Mouse (Mus musculus) left cerebral cortex, adult 8-10 months (tissue): ENCODE results near the gene Coa6. TPM values are rescaled to one million over a fixed set of nuclear protein-coding genes. Genes with fewer than 3 reads are reported as not detected.
A peak's percentile ranks its signal among the peaks of the same experiment; 100 is the strongest.
"Not testable (repeated sequence)": the region's sequence is repeated elsewhere in the genome, so short reads cannot be mapped to it uniquely, and the experiment has no call there.

Source experiments
- DNase-seq, 2 experiments: peaks; one replicate each; pipeline ENCODE4 v3.0.0; 2022; ENCODE audit warnings: low spot score in 2 of 2
- total RNA-seq, 4 experiments: library from RNA; stranded (reverse); gene quantifications; 2 replicates each; pipeline ENCODE4 v1.2.4; 2022

The Coa6 gene
- total RNA-seq = 10 to 100 TPM; 21.5 to 28.3 (median 24.5) TPM

GRCm38 (mm10) chr8:126422174-126422919 lies at the start of gene Coa6:
Gene Coa6, plus strand, starts transcription at chr8:126422515.
- peak; percentile 96 for DNase-seq

DNA sequence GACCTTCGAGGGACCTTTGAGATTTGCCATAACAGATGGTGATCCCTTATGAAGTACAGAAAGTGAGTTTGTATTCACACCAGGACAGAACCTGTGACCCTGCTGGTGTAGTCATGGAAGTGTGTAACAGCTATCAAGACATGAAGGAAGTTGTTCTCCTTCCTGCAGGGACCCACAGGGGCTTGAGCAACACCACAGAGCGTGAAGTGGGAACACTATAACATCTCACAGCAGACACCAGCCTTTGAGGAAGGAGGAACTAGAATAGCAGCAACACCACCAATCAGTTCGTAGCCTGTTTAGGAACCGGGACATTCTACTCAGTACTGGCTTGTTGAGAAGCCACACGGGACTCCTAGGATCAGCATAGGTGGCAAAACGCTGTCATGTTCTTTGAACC lies 42.7 kb upstream of the Coa6 start:
- no peak for DNase-seq

DNA sequence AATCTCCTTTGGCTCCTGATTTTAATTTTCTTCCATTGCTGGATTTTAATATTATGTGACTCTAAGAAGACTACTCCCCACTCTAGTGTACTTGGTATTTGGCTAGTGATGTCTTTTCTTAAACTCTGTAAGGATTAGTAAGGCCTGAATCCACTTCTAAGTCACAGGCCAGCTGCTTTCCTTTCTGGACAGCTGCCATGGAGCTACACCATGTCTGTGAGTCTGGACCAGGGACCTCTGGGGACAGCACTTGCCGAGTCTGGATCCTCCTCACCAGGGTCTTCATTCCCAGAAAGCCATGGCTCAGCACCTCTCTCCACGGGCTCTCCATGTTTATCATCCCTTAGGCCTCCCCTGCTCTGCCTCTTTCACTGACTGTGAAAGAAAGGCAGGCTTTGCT lies 42.2 kb upstream of the Coa6 start:
- DNase-seq = no peak

- DNase-seq = no peak
Measured at GRCm38 (mm10) chr8:126381299-126381698, 41.0 kb upstream of the Coa6 start.

- no peak for DNase-seq
Measured at GRCm38 (mm10) chr8:126382216-126382615, 40.1 kb upstream of the Coa6 start.

DNA sequence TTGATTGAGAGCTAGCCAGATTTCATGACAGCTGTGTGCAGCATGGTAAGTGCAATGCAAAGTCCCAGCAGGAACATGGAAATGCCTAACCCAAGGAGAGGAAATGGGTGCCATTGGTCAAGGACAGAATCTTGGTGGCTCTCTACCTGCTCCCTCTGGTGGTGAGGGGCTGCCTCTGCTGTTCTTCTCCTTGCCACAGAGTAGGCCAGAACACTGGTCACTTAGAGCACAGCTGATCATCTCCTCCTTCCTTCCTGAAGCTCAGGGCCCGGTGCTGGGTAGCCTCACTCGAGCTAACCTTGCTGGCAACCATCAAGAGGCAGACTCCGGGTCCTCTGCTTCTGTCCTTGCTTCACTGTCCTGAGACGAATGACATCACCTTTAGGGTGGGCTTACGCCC lies 39.6 kb upstream of the Coa6 start:
- peak; percentile 20 to 35 for DNase-seq

DNA sequence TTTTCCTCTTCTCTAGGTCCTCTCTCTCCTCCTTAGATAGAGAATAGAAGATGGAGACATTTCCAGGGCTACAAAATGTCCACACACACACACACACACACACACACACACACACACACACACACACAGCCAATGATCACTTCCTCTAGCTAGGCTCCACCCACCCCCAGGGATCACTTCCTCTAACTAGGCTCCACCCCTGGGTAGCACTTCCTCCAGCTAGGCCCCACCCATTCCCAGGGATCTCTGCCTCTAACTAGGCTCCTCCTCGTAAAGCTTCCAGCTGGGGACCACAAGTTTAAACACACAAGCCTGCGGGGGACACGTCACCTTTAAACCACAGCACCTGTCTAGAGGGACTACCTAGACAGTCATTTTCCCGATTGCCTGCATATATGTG lies 34.7 kb upstream of the Coa6 start:
- DNase-seq = no peak

DNA sequence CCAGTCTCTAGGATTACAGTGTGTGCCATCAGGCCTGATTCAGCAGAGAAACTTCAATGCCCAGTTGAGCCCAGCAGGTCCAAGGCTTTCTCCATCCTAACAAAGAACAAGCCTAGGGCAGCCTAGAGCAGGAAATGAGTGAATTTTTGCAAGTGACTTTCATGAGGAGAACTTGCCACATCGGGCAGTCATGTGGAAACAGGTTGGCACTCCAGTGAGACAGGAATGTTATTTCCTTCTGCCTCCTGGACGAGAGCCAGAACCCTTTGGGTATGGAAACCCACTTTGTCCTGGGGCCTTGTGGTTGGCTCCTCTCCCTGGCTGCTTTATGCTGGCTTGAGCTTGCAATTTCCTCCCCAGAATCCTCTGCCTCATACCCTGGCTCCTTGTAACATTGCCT lies 30.8 kb upstream of the Coa6 start:
- DNase-seq = no peak

DNA sequence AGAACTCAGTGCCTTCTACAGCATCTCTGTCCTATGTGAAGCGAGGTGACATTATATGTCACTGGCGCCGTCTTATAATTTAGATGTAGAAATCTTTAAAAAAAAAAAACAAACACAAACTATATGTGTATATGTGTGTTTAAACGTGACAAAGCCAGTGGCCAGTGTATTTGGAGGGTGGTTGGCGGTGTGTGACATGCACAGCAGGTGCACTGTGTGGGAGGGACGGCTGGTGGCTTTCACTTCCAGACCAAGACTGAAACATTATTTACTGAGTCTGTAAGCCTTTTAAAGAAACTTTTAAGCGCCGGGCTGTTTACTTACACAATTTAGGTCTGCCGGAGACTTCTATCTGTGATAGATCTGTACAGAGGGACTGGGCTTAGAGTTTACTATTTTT lies 26.9 kb upstream of the Coa6 start:
- DNase-seq = no peak

GRCm38 (mm10) chr8:126395917-126396316 lies 26.4 kb upstream of the Coa6 start:
- DNase-seq = peak in 1 of 2 experiments; percentile 33

DNA sequence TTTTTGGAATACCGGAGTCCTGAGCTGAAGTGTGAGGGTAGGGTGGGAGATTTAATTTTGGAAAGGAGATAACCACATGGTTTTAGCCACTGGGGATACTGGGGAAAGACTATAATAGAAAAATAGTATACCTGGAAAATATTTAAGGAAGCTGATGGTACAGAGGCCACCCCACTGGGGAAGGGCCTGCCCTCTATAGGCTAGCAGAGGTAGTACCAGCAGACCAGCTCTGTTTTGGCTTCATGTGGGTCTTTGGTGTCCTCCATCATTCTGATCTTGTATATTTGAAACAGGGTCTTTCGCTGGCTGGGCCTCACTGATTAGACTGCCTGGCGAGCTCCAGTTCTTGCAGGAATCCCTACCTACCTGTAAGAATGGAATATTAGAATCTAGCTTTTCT lies 24.0 kb upstream of the Coa6 start:
- DNase-seq = no peak

GRCm38 (mm10) chr8:126404550-126404949 lies 17.8 kb upstream of the Coa6 start:
- not testable (repeated sequence) for DNase-seq

DNA sequence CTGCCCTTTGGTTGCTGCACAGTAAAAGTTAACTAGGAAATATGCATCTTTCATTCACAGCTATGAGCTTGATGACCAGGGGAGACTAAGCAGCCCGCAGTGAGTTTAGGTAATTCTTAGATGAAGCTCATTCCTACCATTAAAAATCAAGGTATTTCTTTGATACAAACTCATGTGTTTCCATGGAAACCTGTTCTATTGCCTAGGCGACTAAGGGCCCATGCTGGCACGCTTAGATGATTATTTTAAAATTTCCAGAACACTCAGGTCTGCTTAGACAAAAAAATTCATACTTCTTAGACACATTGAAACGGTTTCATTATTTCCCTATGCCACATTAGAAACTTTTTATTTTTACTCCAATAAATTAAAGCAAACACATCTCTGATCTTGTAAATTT lies 17.3 kb upstream of the Coa6 start:
- no peak for DNase-seq

- DNase-seq = no peak
Measured at GRCm38 (mm10) chr8:126420834-126421233, 1.5 kb upstream of the Coa6 start.

- DNase-seq = no peak
Measured at GRCm38 (mm10) chr8:126422920-126423300, 595 bp downstream of the Coa6 start.

- no peak for DNase-seq
Measured at GRCm38 (mm10) chr8:126424163-126424562, 1.8 kb downstream of the Coa6 start.

DNA sequence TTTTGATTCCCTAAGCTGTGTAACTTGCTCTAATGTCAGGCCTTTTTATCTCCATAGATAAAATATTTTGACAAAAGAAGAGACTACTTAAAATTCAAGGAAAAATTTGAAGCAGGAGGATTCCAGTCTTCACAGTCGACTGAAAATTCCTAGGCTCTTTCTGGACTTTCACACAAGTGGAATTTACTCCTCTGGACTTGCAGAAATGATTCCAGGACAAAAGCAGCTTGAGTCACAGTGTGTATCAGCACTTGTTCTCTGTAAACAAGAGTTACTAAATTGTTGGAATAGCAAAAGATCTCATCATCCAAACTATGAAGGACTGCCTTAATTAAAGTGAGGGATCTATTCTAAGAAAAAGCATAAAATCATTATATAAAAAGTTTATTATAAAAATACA lies 2.6 kb downstream of the Coa6 start:
- DNase-seq = no peak

- DNase-seq = no peak
Measured at GRCm38 (mm10) chr8:126429635-126430034, 7.3 kb downstream of the Coa6 start.

DNA sequence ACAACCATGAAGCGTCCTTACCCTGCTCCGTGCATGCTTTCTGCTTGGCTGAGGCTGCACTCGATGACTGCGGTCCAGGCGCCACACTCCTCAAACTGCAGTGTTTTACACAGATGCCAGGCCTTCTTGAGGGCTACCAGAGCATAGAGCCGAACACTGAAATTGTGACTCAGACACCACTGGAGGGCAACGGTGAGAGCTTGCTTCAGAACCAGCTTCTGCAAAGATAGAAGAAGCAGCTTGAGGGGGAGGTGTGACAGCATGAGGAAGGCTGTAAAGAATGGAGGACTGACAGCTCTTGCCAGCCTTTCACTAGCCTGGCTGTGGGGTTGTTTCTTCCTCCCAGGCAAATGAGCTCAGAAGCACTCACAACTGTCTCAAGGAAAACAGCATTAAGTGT lies 11.5 kb downstream of the Coa6 start:
- DNase-seq = peak; percentile 25 to 72

- DNase-seq = no peak
Measured at GRCm38 (mm10) chr8:126438937-126439336, 16.6 kb downstream of the Coa6 start.

DNA sequence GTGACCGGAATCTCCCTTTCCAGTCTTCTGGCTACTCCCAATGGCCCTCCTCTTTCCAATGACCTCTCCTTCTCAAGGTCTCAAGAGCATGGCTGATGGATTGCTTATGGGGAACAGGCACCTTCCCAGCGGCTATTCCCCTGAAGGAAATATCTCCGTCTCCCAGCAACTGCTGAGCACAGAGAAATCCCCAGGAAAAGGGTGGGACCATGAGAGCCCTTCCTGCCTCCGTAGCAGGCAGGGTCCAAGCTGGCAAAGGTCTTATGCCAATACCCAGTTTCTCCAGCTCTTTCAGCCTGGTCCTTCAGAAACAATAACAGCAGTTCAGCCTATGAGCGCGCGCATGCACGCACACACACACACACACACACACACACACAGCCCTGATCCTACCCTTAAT lies 28.8 kb downstream of the Coa6 start:
- no peak for DNase-seq

DNA sequence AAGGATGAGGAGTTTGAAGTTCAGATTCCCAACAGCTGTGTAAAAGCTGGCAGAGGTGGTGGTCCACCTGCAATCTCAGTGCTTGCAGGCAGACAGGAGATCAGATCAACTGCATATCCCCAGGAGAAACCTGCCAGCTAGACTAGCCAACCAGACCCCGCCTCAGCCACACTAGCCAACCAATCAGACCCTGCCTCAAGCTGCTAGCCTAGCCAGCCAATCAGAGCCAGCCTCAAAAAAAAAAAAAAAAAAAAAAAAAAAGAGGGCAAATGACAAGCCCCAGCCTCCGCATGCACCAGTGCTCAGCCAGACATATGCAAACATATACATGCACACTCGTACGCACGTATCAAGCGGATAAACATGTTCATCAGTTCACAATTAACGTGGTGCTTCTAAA lies 33.1 kb downstream of the Coa6 start:
- no peak for DNase-seq

DNA sequence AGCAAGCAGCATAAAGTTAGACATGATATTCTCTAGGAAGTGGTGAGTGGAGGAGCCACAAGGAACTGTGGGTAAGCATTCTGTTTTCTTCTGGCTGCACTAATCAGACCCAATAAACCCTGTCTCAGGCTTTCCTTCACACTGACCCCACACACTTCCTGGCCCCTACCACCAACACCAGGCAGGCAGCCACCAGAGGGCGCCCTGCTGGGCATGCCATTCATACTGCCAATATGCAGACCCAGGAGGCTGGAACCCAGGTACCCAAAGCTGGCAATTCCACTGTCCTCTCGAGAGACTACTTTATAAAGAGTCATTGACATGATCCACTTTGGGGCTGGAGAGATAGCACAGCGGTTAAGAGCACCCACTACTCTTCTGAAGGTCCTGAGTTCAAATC lies 38.0 kb downstream of the Coa6 start:
- DNase-seq = peak in 1 of 2 experiments; percentile 30

GRCm38 (mm10) chr8:126461735-126462134 lies 39.4 kb downstream of the Coa6 start:
- DNase-seq = no peak
